Mouse (Mus musculus): Measurements from ENCODE around the gene Aplp1.
A peak's percentile ranks its signal among the peaks of the same experiment; 100 is the strongest.

- TF ChIP-seq POLR2A (IDR thresholded peaks at IDR 0.05; ENCODE audit: control insufficient read depth, extremely low read depth, insufficient read depth, low read length, poor library complexity) (0 out of 2 replicates have a peak, but pooled peaks have one; percentile 13), CTCF (IDR thresholded peaks at IDR 0.05; ENCODE audit: borderline replicate concordance, control insufficient read depth, extremely low read depth, insufficient read depth, low read length, poor library complexity) (0 out of 2 replicates have a peak, but pooled peaks have one; percentile 25)
Measured at GRCm38 (mm10) chr7:30394379-30394778, 51.0 kb downstream of the Aplp1 start.
